Mouse (Mus musculus) stomach, postnatal 0 days (tissue): ENCODE measurements around the gene Paip2b. TPM values are rescaled to one million over a fixed set of nuclear protein-coding genes. Genes with fewer than 3 reads are reported as not detected.
A peak's percentile ranks its signal among the peaks of the same experiment; 100 is the strongest.

Source experiments
- ATAC-seq: fragments of 200-750 bp; cut with Nextera tagmentation; 2 replicates; pipeline ENCODE4 v1.8.0; 2017; ENCODE audit not compliant: low FRiP score, low TSS enrichment
- DNase-seq: peaks from one replicate; pipeline ENCODE4 v3.0.0-alpha.2; 2016; ENCODE audit warnings: low spot score
- H3K27ac ChIP-seq: fragments of 300-500 bp; sonication (generic); replicated peaks from 2 replicates; pipeline ENCODE4 v1.5.1; 2014; ENCODE audit warnings: mild to moderate bottlenecking, control low read depth
- H3K27me3 ChIP-seq: fragments of 300-500 bp; sonication (generic); 2 replicates; pipeline ENCODE4 v1.6.1; 2014; ENCODE audit warnings: low read length; ENCODE audit not compliant: control insufficient read depth, insufficient read depth
- H3K36me3 ChIP-seq: fragments of 300-500 bp; sonication (generic); 2 replicates; pipeline ENCODE4 v1.6.1; 2014; ENCODE audit warnings: low read length, mixed read lengths; ENCODE audit not compliant: control insufficient read depth, insufficient read depth
- H3K4me1 ChIP-seq: fragments of 300-500 bp; sonication (generic); replicated peaks from 2 replicates; pipeline ENCODE4 v1.6.1; 2014; ENCODE audit warnings: antibody characterized with exemption; ENCODE audit not compliant: control insufficient read depth, insufficient read depth
- H3K4me2 ChIP-seq: fragments of 300-500 bp; sonication (generic); replicated peaks from 2 replicates; pipeline ENCODE4 v1.6.1; 2014; ENCODE audit warnings: low read depth, mild to moderate bottlenecking, control low read depth, moderate library complexity
- H3K4me3 ChIP-seq: fragments of 300-500 bp; sonication (generic); 2 replicates; pipeline ENCODE4 v1.5.1; 2014; ENCODE audit warnings: low read depth, low read length, control low read depth
- H3K9ac ChIP-seq: fragments of 300-500 bp; sonication (generic); 2 replicates; pipeline ENCODE4 v1.6.1; 2014; ENCODE audit warnings: mild to moderate bottlenecking, low read length, control low read depth, mixed read lengths
- H3K9me3 ChIP-seq: fragments of 300-500 bp; sonication (generic); 2 replicates; pipeline ENCODE4 v1.6.1; 2016; ENCODE audit warnings: low read length; ENCODE audit not compliant: control insufficient read depth
- CTCF ChIP-seq: IDR thresholded peaks from 2 replicates; pipeline ENCODE4 v1.5.1; 2016; ENCODE audit warnings: antibody characterized with exemption, low read depth, mild to moderate bottlenecking, moderate library complexity
- EP300 ChIP-seq: optimal IDR thresholded peaks from 2 replicates; pipeline ENCODE3; 2016; ENCODE audit warnings: antibody characterized with exemption
- WGBS: fragments of 180-500 bp; shearing (Covaris S2); extraction: QIAGEN DNeasy Blood & Tissue Kit; methylation state at CpG from one replicate; pipeline ENCODE4 v1.1.7; 2014; 5-methylcytosine and 5-hydroxymethylcytosine counted together
- polyA plus RNA-seq: library from polyadenylated mRNA; unstranded; fragments of >200 nt; fragmentation: Nextera tagmentation; extraction: Ambion mirVana; gene quantifications from 2 replicates; pipeline ENCODE4 v1.2.1, GENCODE M21; 2015

Paip2b gene
- polyA plus RNA-seq, 1 experiment from 2014 or later, result 9.1 TPM

- DNase-seq, result no peak
- no peak overlapping the region for H3K9ac ChIP-seq
- H3K9me3 ChIP-seq, result no peaks in the 10 kb centered on the region
- no peaks in the 10 kb centered on the region for H3K4me1 ChIP-seq
- no peak for ATAC-seq
- no peak overlapping the region for H3K27ac ChIP-seq
- no peak for TF ChIP-seq CTCF
- no peak for TF ChIP-seq EP300
- H3K27me3 ChIP-seq, result no peaks in the 10 kb centered on the region
- WGBS, result 67% methylated on average over 2 of the region's 2 CpGs
- H3K4me3 ChIP-seq, result no peak overlapping the region
- peaks cover 2% of the 10 kb centered on the region; the same call in 1 of the 2 replicates for H3K36me3 ChIP-seq
- H3K4me2 ChIP-seq, result no peak overlapping the region
Observed at GRCm38 (mm10) chr6:83820727-83821515, 10.6 kb downstream of the Paip2b start.

- ATAC-seq (no peak), DNase-seq (no peak)
- Histone ChIP-seq H3K4me3 (no peak overlapping the region), H3K9ac (no peak overlapping the region), H3K9me3 (no peaks in the 10 kb centered on the region), H3K4me2 (no peak overlapping the region), H3K27me3 (no peaks in the 10 kb centered on the region), H3K36me3 (peaks cover 2% of the 10 kb centered on the region; the same call in 1 of the 2 replicates), H3K27ac (peak overlapping the region; percentile 49), H3K4me1 (no peaks in the 10 kb centered on the region)
- no peak for TF ChIP-seq CTCF
- TF ChIP-seq EP300, result no peak
- 36% methylated on average over 1 of the region's 1 CpGs for WGBS
Observed at GRCm38 (mm10) chr6:83818996-83819395, 12.5 kb downstream of the Paip2b start.

- no peaks in the 10 kb centered on the region for H3K4me1 ChIP-seq
- H3K36me3 ChIP-seq, result peaks cover 2% of the 10 kb centered on the region
- no peaks in the 10 kb centered on the region for H3K27me3 ChIP-seq
- H3K9me3 ChIP-seq, result no peaks in the 10 kb centered on the region
- DNase-seq (no peak), ATAC-seq (no peak)
- TF ChIP-seq CTCF, result peak; percentile 15; the same call in 1 of the 2 replicates
- TF ChIP-seq EP300, result no peak
- WGBS, result 91% methylated on average over 3 of the region's 3 CpGs
- H3K4me3 ChIP-seq, result no peak overlapping the region
- no peak overlapping the region for H3K9ac ChIP-seq
- no peak overlapping the region for H3K27ac ChIP-seq
- H3K4me2 ChIP-seq, result no peak overlapping the region
Observed at GRCm38 (mm10) chr6:83815801-83816200, 15.7 kb downstream of the Paip2b start.

- Histone ChIP-seq H3K4me3 (no peak overlapping the region), H3K4me1 (no peaks in the 10 kb centered on the region), H3K4me2 (no peak overlapping the region), H3K36me3 (peaks cover 21% of the 10 kb centered on the region; the same call in 1 of the 2 replicates), H3K27me3 (no peaks in the 10 kb centered on the region), H3K9ac (no peak overlapping the region), H3K9me3 (no peaks in the 10 kb centered on the region), H3K27ac (no peak overlapping the region)
- DNase-seq (no peak), ATAC-seq (no peak)
- TF ChIP-seq CTCF, result no peak
- TF ChIP-seq EP300, result no peak
- 83% methylated on average over 3 of the region's 3 CpGs for WGBS
Observed at GRCm38 (mm10) chr6:83802846-83803245, 28.7 kb downstream of the Paip2b start.

GRCm38 (mm10) chr6:83802033-83802432 lies 29.5 kb downstream of the Paip2b start:
- no peak for DNase-seq
- WGBS, result 92% methylated on average over 5 of the region's 5 CpGs
- Histone ChIP-seq H3K9me3 (no peaks in the 10 kb centered on the region), H3K4me1 (no peaks in the 10 kb centered on the region), H3K27me3 (no peaks in the 10 kb centered on the region), H3K27ac (no peak overlapping the region), H3K36me3 (peaks cover 21% of the 10 kb centered on the region; the same call in 1 of the 2 replicates), H3K9ac (no peak overlapping the region), H3K4me2 (no peak overlapping the region), H3K4me3 (no peak overlapping the region)
- no peak for ATAC-seq
- TF ChIP-seq CTCF (no peak), EP300 (no peak)

GRCm38 (mm10) chr6:83796686-83797085 lies 34.9 kb downstream of the Paip2b start:
- H3K27me3 ChIP-seq, result no peaks in the 10 kb centered on the region
- peaks cover 14% of the 10 kb centered on the region; the same call in 1 of the 2 replicates for H3K36me3 ChIP-seq
- no peak overlapping the region for H3K4me2 ChIP-seq
- WGBS, result 46% methylated on average over 3 of the region's 3 CpGs
- 0 out of 2 replicates have a peak, but pooled peaks cover 4% of the 10 kb centered on the region for H3K4me1 ChIP-seq
- H3K9me3 ChIP-seq, result no peaks in the 10 kb centered on the region
- TF ChIP-seq EP300 (no peak), CTCF (peak; percentile 42)
- ATAC-seq, result no peak
- no peak overlapping the region for H3K4me3 ChIP-seq
- no peak overlapping the region for H3K9ac ChIP-seq
- H3K27ac ChIP-seq, result no peak overlapping the region
- DNase-seq, result peak; percentile 27
